Mouse (Mus musculus) inflammation-experienced regulatory T-cells, adult 6 months (primary cell): ENCODE measurements around the gene Slc25a34. TPM values are rescaled to one million over a fixed set of nuclear protein-coding genes. Genes with fewer than 3 reads are reported as not detected.

Experiments
- ATAC-seq: one replicate; pipeline ENCODE4 v1.8.0; 2017
- polyA plus RNA-seq, 3 experiments: library from polyadenylated mRNA; unstranded; fragments of 100-300 nt; shearing (Covaris generic); gene quantifications; one replicate each; pipeline ENCODE4 v1.2.1; 2017

Slc25a34 gene
- polyA plus RNA-seq, 3 experiments from 2014 or later: 0.13 TPM; not detected in 2

GRCm38 (mm10) chr4:141617863-141618564, 5.6 kb downstream of the Slc25a34 start:
- peak; percentile 9 for ATAC-seq

DNA sequence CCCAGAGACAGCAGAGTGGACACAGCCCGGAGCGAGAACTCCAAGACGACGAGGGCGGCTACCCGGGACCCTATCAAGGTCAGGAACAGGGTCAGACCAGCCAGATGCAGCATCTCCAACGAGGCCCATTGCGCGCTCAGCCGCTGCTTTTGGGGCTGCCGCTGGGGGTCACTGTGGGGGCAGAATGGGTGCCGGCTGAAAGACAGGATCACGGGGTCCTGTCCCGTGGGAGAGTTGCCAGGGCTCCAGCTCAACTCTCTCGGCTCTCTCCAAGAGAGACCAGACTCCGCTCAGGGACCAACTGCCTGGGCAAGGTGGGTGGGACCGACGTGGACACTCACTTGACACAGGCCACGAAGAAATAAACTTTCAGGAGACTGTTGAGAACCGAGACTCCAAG, 6.3 kb downstream of the Slc25a34 start:
- ATAC-seq: peak; percentile 66

GRCm38 (mm10) chr4:141616811-141617210, 6.8 kb downstream of the Slc25a34 start:
- no peak for ATAC-seq

DNA sequence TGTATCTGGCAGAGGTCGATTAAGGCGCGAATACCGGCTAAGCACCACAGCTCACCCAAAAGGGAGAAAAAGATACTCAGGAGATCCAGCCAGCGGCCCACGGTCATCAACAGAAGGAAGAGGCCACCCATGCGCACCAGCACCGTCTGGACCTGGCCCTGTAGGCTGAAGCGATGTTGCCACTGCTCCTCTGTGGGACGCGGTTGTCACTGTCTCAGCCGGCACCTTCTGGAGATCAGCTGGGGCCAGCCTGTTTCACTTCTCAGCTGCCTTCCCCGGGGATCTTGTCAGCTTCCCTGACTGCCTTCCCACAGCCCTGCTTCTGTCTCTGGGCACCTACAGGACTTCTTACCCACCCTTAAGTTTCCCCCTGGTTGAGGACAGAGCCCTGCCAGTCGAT, 8.7 kb downstream of the Slc25a34 start:
- no peak for ATAC-seq

DNA sequence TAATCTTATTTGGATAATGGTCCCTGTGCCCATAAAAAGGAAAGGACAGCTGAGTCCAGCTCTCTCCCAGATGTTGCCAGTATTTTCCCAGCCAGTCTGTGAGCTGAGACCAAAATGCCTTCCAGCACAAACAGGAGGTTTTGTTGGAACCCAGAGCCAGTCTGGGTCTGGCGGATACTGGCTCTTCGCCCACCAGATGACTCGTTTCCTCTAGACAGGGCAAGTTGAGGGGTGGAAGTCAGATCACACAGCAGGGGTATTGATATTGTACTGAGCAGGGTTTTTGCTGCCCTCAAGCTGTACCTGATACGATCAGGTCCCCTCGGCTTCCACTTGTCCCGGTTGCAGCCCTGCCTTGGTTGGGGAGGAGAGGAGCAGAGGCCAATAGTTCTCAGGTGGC, 14.1 kb downstream of the Slc25a34 start:
- ATAC-seq: no peak

DNA sequence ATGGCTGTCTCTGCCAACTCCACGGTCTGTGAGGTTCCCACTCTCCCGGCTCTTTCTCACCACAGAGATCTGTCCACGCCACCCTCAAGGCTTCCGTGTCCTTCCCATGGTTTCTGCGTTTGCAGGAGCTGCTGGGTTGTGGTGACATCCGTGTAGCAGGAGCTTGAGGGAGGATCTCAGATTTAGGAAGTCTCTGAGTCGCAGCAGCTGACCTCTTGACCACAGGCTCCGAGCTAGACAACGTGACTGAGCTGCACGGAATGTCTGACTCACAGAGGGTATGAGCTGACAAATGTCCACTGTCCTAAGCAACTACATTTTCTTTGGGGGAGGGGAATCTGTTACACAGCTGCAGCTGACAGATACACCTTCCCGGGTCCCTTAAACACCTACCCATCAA, 17.8 kb downstream of the Slc25a34 start, which contains the start of gene Fblim1:
Gene Fblim1 (minus strand): TSS at position 236 of the 400 bp plus-strand sequence.
- ATAC-seq: no peak

DNA sequence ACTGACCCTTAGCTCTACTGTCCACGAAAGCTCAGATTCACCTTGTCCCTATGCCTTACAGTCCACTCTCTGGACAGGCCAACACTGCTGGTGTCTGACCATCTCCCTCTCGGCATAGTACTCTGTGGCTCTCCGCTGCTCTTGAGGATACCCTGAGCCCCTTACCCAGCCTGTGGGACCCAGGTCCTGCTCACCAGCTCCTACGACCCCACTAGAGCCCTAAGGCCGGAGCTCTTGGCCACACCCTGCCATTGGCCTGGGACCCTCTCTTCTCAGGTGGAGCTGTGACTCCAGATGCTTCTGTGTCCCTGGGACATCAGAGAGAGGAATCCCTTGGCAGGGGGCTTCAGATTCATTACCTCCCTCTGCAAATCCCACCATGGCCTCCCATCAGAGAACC, 18.2 kb downstream of the Slc25a34 start:
- no peak for ATAC-seq

- ATAC-seq: no peak
Measured at GRCm38 (mm10) chr4:141604493-141604892, 19.1 kb downstream of the Slc25a34 start.

- ATAC-seq: no peak
Measured at GRCm38 (mm10) chr4:141603921-141604320, 19.7 kb downstream of the Slc25a34 start.

DNA sequence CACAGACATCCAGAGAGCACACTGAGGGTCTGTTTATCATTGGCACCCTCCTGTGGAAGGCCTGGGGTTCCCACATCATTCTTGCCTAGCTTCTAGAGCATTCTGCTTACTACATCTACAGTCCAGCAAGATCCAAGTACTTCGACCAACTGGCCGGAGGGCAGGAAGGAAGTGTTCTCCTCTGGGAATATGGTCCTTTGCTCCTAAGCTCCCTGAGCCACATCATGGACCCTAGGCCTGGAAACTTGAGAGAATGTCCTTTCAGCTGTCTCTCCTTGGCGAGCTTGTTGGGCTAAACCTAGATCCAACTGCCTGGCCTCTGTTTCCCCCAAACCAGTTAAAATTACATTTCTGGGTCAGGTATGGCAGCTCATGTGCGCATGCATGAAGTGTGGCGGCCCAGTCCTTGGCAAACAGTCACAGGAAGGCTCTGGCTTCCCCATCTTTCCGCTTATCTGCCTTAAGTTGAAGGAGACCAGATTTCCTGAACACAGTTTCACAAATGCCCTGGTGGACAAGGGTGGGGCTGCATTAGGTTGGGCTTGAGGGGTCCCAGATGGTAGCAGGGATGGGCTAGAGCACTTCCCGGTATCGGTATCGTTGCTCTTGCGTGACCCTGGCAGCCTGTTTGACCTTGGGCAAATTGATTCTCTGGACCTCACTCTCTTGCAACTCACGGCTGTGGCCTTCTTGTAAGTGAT, 20.9 kb downstream of the Slc25a34 start:
- ATAC-seq: no peak

DNA sequence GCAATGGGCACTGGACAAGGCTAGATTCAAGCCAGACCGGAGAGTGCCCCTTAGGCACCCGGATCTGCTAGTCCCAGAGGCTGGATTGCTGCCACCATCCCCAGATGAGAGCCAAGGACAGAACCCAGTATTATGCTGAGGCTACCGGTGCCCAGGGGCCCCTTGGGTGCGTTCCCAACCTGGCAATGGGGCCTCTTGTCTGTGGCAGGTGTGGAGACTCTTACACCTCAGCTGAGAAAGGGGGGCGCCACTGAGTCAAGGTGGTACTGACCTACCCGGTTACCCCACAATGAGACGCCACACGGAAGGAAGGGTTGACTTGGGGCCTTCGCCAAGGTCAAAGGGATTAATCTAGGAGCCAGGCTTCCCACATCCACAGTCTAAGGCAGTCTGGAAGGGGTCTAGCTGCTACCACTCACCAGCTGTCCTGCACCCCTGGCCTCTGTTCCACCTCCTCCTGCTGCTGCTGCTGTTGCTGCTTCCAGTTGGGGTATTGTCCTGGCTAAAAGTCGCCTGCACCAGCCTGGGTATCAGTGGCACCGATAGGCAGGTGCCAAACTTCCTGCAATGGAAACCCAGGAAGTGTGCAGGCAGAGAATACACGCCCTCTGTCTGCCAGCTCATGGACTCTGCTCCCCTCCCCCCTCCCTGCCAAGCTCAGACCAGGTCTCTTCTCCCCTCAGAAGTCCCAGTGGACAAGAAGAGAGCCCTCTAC, 22.3 kb downstream of the Slc25a34 start:
- no peak for ATAC-seq

GRCm38 (mm10) chr4:141600364-141600763, 23.3 kb downstream of the Slc25a34 start:
- no peak for ATAC-seq

GRCm38 (mm10) chr4:141599251-141600141, 24.1 kb downstream of the Slc25a34 start:
- no peak for ATAC-seq

GRCm38 (mm10) chr4:141598894-141599250, 24.7 kb downstream of the Slc25a34 start:
- ATAC-seq: no peak

GRCm38 (mm10) chr4:141598199-141598893, 25.3 kb downstream of the Slc25a34 start:
- no peak for ATAC-seq

- ATAC-seq: no peak
Measured at GRCm38 (mm10) chr4:141596700-141597328, 26.8 kb downstream of the Slc25a34 start.

DNA sequence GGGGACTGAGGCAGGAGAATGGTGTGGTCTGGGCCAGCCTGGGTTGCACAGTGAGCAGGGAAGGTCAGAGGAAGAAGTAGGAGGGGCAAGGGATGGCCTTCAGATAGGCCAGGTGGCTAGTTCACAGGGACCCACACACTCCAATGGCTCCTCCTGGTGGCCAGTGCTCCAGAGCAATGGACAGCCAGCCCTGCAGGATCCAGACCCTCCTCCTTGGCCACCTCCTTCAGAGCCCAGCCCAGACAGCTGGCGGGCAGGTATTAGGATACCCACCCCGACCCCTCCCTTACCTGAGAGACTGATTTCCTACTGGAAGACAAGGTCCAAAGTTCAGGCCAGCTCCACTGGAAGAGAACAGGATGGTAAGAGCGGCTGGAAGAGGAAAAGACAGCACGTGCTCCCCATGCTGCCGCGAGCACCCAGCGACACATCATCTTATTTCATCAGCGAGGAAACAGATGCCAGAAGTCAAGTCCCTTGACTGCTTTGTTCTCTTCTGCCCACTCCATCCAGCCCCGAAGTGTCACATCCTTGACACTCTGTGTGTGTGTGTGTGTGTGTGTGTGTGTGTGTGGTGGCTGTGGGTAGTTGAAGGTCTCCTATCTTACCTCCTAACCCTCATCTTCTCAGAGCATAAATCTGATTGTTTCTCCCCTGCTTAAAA, 27.9 kb downstream of the Slc25a34 start:
- no peak for ATAC-seq

GRCm38 (mm10) chr4:141595138-141595537, 28.5 kb downstream of the Slc25a34 start:
- no peak for ATAC-seq

GRCm38 (mm10) chr4:141591547-141591946, 32.1 kb downstream of the Slc25a34 start:
- ATAC-seq: no peak

- ATAC-seq: peak; percentile 77
Measured at GRCm38 (mm10) chr4:141583919-141584318, 39.7 kb downstream of the Slc25a34 start.

DNA sequence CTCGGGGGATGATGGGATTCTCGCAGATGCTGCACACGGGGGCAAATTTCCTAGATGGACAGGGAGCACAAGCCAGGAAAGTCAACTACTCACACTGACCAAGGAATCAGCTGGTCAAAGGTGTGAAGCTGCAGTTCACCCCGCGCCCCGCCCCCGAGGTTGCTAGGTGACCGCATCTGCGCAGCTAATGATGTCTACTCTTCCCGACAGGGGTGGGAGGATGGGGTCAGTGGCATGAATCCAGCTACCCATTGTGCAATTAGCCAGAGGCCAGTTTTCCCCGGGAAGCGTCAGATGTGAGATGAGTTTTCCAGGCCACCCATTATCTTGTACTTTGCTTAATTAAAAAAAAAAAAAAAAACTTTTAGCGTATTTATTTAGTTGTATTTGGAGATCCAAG, 42.6 kb downstream of the Slc25a34 start:
- ATAC-seq: no peak
